Mouse (Mus musculus): ENCODE measurements at regions not wholly inside any gene's neighbourhood (a gene's known extent, or its start where the extent isn't known, plus 50 kb on each side); places are given as distances from the start of the nearest gene placed in this dataset.
"Not testable (repeated sequence)": the region's sequence is repeated elsewhere in the genome, so short reads cannot be mapped to it uniquely, and the experiment has no call there.

GRCm38 (mm10) chr15:37100767-37101288 lies 93.3 kb upstream of the Zfp706 start:
- DNase-seq: no peak

DNA sequence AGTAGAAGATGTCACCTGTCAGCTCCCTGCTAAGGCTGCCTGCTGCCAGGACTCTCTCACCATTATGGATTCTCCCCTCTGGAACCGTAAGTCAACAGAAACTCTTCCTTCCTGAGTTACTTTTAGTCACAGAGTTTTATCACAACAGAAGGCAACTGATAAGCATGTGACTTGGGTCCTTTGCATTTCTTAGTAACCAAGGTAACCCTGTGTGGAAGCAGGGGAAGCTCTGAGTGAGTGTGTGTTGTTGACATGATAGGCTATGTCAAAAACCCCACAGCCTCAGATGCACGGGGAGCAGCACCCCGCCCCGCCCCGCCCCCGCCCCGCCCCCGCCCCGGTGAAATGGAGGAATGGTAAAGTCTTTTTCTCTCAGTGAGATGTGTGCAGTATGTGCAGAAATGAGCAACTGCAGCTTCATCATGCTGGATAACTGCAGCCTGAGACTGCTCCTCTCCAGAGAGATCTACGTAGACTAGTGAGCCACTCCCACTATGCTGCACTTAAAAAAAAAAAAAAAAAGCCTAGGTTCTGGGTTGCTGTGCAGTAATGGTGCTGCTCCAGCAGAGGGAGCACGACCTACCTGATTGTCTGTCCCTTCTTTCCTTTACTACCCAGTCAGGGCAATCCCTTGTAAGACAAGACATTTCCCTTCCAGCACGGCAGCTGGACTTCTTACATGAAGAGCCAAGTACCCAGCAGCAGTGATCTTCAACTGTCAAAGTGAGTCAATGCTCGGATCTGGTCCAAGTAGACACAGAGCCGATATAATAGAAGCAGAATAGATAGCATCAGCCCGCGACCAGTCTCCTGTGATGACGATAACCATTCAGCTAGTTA lies 92.6 kb upstream of the Zfp706 start:
- peak; percentile 66 for DNase-seq

DNA sequence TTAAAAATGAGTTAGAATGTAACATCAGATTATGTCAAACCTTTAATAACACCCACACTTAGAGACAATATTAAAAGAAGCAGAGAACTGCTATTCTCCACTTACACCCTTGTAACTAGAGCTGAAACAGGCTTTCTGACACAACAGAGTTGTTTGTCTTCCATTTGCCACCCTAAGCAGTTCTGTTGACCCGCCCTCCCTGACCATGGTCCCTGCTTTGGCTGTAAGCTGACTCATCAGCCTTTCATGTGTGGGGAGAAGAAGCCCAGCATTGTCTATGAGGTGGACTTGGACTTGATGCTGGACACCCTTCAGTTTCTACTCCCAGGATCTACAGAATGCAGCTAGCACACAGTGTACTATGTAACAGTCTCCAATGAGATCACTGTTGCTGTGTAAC lies 91.6 kb upstream of the Zfp706 start:
- peak; percentile 71 for DNase-seq

DNA sequence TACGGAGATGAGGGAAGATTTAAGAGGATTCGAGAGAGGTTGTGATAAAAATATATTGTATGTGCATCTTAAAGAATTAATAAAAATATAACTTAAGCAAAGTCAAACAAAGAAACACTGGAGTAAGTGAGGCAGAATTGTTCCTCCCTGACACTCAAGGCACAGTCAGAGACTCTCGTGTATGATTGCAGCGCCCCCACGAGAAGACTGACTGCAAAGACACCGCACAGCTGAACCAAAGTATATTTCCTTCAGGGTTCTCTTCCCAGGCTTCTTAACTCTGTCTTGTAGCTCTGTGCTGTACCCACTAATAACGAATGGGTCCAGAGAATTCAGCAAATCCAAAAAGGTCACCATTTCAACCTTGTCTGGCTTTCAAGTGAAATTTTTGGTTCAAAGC lies 89.9 kb upstream of the Zfp706 start:
- no peak for DNase-seq

GRCm38 (mm10) chr15:37091171-37091570 lies 83.6 kb upstream of the Zfp706 start:
- DNase-seq: not testable (repeated sequence)

DNA sequence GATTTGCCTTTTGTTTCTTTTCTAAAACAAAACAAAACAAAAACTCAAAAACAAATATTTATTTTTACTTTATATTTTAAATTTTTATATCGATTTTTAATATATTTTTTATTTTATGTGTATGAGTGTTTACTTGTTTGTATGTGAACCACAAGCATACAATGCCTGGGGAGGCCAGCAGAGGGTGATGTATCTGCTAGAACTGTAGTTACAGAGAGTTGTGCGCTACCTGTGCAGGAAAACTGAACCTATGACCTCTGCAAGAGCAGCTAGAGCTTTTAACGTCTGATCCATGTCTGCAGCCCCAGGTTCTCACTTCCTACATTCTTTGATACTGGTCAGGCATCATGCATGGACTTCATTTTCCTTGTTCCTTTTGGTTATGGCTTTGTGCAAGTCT lies 76.2 kb upstream of the Zfp706 start:
- DNase-seq: no peak

DNA sequence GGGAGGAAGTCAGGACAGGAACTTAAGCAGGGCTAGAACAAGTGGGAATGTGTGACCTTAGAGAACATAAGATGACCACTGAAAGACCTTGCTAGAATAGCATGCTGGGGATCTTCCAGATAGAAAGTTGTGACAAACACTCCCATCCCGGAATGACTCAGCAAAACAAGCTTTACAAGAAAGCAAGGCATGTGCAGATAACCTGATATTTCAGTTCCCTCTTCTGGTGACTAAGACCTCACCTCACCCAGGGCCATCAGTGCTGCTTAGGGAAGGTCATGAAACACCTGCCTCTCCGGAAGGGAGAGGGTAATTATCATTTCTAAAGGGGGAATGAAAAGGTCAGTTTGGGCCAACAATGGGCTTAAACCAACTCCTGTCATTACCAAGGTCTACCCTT lies 74.3 kb upstream of the Zfp706 start:
- DNase-seq: no peak

DNA sequence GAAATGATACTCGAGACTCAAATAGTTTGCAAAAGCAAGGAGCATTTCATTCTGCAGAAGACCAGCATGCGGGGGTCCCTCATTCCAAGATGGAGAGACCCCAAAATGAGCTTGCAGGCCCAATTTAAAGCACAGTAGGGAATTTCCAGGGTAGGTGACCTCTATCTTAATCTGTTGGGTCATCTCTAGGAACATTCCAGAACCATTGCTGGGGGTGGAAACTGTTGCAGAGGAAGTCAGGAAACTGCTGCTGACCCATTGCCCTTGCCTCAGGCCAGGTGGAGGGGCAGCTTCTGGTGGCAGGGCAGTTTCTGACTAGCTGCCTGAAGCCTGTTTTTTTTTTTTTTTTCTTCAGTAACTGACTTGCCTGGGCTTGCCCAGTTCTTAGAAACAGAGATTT lies 73.4 kb upstream of the Zfp706 start:
- DNase-seq: peak; percentile 62

DNA sequence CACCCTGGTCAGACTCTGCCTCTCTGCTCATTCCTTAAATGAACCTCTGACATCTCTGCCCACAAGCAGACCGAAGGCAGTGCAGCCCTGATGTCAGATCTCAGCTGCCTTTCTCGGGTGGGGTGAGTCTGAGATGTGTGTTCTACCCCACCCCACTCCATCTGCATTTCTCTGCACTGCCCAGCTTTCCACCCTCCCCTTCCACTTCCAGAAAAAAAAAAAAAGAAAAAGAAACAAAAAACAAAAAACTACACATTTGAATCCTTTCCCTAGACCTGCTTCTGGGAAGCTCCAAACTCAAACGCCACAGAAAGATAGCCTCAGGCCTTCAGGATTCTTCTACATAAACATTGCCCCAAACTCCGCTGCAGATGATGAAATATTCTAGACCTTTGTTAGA lies 72.8 kb upstream of the Zfp706 start:
- no peak for DNase-seq

DNA sequence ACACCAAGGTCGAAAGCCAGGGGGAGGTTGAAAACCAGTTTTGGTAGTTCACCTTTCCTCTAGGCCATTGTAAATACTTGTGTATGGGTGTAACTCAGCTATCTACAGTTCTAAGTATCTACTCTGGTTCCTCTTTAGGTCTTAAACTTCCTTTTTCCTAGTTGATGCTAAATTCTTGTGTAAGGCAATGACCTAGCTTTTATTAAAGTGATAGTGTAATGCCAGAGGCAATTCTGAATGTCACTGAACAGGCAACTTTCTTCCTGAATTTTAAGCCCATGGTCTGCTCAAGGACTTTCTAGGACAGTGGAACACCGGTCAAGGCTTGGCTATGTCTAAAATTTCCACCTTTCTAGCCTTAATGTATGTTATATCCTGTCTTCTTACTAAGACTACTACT lies 66.6 kb upstream of the Zfp706 start:
- DNase-seq: not testable (repeated sequence)

GRCm38 (mm10) chr15:37072202-37072862 lies 64.8 kb upstream of the Zfp706 start:
- DNase-seq: no peak

GRCm38 (mm10) chr15:37070188-37070587 lies 62.6 kb upstream of the Zfp706 start:
- DNase-seq: no peak

DNA sequence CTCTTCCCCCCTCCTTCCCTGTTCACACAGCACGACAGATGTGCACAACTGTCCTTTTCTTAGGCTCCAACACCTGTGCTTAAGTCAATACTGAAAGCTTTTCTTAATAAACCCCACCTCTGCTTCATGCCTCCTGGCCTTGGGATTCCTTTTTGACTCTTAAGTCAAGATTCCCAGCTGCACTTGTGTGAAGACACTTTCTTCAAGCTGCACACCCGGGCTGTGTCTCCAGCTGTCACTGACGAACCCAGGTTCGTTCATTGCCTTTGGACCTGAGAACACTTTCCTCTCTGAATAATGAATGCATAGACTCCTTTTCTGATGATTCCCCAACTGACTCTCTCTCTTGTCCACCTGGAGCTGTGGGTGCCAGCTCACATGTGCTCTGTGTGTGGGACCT lies 59.8 kb upstream of the Zfp706 start:
- DNase-seq: no peak

GRCm38 (mm10) chr15:37065926-37066550 lies 58.5 kb upstream of the Zfp706 start:
- no peak for DNase-seq

DNA sequence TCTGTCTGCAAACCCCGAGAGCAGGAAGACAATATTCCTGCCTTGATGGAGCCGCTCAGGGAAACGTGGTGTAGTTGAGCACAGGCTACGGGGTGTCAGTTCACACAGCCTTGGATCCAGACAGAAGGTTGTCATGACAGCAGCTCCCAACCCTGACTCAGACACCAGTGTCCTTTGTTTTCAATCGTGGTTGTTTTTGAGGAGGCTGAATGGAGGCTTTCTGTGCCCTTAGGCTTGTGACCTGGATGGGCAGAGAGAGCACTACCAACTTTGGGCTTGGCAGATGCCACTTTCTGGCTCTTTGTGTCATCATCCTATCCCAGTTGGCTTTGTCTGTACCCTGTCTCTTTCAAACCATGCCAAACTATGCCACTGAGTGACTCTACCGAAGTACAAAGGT lies 57.8 kb upstream of the Zfp706 start:
- no peak for DNase-seq

DNA sequence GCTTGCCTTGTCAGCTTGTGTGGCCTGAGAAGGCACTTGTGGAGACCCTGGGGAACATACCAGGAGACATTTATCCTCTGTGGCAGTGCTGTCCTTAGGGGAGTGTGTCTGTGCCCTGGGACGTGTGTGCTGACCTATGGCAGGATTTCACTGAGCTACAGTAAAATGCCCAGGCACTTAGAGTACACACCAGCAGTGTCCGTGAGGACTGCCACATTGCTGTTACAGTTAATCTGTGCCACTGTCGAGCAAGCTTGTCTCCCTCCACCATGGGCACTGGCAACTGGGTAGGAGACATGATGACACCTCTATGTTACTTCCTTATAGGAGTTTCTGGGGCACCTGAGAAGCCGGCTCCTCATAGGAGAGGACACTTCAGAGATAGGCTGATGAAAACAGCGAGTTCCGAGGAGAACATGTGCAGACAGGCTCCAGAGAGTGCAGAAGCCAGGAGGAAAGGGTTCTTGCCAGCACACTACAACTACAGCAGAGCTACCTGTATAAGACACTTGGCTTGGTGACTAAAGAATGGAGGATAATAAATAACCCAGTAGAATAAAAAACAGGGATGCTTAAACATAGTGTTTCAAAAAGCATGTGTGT lies 56.3 kb upstream of the Zfp706 start:
- no peak for DNase-seq

DNA sequence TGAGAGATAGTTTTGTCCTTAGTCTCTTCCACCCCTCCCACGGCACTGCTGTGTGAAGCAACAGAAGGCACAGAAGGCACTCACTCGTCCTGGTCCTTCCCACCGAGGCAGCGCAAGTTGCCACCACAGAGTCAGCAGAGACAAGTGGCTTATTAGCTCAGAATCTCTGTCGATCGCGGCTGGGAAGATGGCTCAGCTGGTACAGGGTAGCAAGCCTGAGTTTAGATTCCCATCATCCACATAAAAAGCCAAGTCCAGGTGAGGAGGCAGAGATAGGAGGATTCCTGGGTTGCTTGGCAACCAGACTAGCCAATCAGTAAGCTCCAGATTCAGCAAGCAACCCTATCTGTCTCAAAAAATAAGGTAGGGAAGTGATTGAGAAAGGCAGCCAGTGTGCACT lies 55.0 kb upstream of the Zfp706 start:
- DNase-seq: no peak

DNA sequence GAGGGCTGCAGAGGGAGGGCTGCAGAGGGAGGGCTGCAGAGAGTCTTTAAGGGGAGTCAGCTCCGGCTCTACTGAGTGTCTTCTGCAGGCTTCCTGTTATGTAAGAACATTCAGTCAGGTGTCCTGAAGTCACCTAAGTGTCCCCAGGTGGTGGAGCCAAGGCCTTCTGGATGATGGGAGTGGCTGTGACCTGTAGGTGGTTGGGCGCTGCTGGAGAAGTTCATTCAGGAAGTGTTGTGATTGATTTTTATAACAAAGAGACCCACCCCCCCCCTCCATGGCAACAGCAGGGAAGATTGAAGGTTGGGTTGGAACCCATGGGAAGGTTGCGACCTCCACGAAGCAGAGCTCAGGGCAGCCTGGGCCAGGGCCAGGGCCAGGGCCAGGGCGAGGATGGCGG lies 53.9 kb upstream of the Zfp706 start:
- no peak for DNase-seq

DNA sequence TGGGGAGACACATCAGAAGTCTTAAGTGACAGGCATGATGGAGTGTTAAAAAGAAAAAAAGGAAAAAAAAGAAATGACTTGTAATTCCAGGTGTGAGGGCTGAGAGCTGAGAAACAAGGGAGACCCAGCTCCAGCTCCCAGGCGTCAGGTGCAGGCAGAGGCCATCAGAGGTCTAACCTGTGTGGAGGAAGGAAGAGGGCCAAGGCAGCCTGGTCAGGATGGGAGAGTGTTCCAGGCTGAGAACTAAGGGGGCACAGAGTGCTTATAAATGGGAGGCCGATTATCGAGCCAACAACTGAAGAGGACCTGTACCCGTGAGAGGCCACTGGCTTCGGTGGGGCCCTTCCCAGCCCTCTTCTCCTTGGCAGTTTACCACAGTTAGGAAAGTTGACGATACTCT lies 53.3 kb upstream of the Zfp706 start:
- no peak for DNase-seq

Data from kidney, adult 9 months (tissue).